Mouse (Mus musculus) cerebellum, postnatal 10 days (tissue): ENCODE results near the gene Il1f9.
"Not testable (repeated sequence)": the region's sequence is repeated elsewhere in the genome, so short reads cannot be mapped to it uniquely, and the experiment has no call there.

ENCODE experiments used
- DNase-seq, 2 experiments: peaks; one replicate each; pipeline ENCODE4 v3.0.0; 2021; ENCODE audit warnings: mixed read lengths in 2 of 2

Gene Il1f9

DNA sequence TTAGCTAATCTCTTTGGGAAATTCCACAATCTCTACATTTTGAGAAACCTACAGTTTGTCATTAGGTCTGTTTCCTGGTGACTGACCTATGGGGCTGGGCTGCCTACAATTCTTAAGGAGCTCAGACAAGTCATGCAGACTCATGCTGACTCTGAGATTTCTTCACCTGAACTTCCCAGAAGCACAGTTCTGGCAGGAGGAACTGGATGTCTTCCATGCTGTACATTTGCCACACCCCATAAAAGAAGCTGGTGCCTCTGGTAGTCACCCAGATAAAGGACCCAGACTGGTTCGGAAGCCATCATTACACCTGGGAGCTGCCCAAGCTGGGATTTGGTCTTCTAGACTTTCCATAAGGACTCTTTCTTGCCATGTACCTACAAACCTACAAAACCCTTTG lies at the start of gene Il1f9:
Il1f9 (plus strand) TSS at position 301 of the 400 bp plus-strand sequence.
- DNase-seq: no peak

DNA sequence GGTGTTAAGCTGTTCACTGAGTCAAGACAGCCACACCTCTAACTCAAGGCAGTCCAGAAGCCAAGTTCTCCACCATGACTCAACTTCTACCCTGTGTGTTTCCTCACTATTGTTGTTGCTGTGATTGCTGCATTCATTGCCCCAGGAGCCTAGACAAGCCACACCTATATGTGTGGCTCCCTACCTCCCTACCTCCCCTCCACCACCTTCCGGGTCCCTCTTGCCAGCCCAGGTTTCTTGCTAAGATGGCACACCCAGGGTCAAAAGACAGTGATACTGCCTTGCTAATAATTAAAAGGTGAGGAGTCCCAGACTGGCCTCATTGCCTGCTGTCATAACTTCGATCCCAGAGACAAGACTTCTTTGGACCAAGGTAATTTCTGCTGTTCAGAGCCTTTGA lies 33.4 kb upstream of the Il1f9 start, which contains the start of gene Il1f8:
Il1f8 (plus strand) TSS at position 301 of the 400 bp plus-strand sequence.
- DNase-seq: no peak

DNA sequence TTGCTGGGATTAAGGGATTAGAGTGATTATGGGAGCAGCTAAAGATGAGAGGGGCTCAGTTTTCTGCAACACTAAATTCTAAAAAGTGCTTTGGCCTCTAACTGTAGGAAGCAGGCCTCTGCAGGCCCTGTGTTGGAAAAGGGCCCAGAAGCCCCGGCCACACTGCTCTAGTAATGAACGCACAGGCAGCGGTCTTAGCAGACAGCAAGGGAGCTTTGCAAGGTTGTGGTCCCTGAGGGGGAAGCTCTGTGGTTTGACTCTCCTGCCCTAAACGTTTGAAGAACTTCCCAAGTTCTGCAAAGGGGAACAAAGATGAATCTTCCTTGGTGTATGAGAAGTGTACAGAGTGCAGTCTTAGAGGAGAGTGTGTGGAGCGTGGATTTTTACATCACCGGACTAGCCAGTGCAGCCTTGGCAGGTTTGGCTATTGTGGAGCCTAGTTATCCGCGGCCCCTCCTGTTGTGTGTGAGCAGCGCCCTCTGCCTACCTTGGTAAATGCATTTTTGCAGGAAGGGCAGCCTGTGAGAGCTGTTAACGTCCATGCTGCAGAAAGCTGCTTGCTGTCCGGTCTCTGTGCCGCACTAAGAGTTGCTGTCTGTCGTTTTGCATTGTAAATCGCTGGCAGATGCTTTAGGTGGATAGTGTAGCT lies 4.5 kb upstream of the Il1f9 start:
- peak; percentile 54 to 65 for DNase-seq

DNA sequence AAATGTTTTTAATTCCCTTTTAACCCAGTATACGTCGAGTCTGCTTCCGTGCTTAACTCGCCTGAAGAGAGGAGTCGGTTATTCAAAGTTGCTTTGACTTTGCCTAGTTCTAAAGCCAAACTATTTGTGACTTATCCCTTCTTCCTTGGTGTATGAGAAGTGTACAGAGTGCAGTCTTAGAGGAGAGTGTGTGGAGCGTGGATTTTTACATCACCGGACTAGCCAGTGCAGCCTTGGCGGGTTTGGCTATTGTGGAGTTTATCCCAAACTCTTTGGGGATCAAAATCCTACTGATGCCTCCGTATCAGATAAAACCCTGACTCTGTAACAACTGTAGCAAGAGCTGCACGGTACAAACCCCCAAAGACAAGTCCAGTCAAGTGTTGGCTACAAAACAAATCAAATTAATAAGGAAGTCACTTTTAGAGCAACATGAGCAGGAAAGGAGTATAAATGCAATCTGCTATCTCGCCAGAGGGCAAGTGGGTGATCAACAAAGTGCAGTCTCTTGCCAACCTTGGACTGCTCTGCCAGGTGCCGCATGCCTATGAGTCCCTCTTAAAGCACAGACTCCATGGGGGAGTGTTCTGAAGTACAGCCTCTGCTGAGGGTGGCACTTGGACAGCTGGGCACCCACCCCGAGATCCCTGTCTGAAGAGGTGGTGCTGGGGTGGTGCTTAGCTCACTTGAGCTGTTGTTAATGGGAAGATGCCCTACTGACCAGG lies 3.7 kb upstream of the Il1f9 start:
- peak; percentile 16 to 17 for DNase-seq

DNA sequence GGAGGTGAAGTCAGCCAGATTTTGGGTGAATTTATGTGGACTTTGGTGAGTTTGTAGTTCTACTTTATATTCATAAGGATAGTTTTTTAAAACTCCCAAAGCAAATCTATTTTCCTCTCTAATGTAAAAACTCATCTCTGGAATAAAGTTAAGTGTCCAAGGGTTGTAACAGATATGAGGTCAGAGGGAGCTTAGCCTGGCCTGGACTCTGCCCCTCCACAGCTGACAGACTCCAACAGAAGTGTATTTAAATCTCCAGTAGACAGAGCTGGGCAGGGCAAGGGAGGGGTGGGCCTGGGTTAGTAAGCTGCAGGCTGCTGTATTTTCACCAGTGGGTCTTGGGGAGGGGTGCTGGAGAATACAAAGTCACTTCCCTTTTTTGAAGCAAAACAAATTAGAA lies 2.2 kb upstream of the Il1f9 start:
- DNase-seq: not testable (repeated sequence)

DNA sequence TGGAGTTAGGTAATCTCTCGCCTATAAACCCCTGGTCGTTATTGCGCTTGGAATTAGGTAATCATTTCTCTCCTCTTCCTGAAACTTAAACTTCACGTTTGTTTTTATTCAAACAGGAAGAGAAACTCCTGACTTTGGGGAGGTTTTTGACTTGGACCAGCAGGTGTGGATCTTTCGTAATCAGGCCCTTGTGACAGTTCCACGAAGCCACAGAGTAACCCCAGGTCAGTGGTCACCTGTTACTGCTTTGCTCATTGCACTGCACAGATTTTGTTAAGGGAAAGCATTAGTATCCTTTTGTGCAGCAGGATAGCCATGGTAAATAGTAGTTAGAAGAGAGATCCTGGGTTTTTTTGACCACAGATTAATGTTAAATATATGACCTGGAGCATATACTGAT lies 1.3 kb downstream of the Il1f9 start:
- DNase-seq: no peak

DNA sequence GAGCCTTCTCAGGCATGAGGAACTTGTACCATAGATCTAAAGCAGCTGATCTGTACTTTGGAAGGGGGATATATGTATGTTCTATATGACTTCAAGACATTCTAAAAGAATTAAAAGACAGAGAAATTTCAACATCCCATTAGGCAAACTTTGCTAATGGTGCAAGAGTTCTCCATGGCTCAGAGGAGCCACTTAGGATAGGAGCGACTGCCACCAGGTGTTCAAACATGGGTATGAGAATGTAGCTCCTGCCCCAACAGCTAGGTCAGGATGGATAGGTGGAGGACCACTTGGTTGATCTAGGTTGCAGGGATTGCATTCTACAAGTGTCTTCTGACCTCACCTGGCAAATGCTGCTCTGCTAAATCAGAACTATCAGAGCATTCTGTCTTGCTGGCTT lies 1.9 kb downstream of the Il1f9 start:
- DNase-seq: no peak

DNA sequence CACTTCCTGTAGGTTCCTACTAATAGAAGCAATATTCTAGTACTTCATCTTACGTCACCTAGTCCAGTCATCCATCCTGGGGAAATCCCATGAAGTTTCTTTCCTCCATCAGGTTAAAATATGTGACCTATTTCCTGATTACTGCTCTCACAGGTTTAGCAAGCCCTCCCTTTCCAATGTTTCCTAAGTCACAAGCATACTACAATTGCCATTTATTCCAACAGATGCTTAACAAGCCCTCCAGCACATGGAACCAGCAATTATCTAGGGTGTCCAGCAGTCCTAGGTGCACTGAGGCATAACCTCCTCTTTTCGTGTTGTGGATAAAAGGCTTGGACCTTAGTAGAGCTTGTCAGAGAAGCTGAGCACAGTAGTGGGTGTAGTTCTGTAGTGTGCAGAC lies 28.8 kb downstream of the Il1f9 start, which contains the start of gene Il1f6:
Il1f6 (plus strand) TSS at position 301 of the 400 bp plus-strand sequence.
- DNase-seq: no peak

DNA sequence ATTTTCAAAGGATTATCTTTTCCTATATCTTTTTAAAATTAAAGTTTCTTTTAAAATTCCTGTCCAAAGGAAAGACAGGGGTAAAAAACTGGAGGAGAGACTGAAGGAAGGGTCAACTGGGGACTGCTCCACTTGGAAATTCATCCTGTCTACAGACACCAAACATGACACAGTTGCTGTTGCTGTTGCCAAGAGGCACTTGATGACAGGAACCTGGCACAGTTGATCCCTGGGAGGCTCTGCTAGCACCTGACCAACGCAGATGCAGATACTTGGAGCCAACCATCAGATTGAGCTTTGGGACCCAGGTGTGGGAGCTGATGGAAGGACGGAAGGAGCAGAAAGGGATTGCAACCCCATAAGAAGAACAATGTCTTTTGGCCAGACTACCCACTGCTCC lies 40.9 kb downstream of the Il1f9 start:
- DNase-seq: peak; percentile 3 to 5
